Mouse (Mus musculus): ENCODE measurements around the gene Myh2. TPM values are rescaled to one million over a fixed set of nuclear protein-coding genes. Genes with fewer than 3 reads are reported as not detected.

Gene Myh2
- polyA plus RNA-seq (2016; fragmentation: Nextera tagmentation; extraction: Ambion mirVana), result 0.05 TPM in 1 of 2 replicates, not detected in the other

- H3K4me3 ChIP-seq, result no peak within 1 kb of the TSS
- H3K4me2 ChIP-seq (replicated peaks), result no peak within 1 kb of the TSS
- ATAC-seq (ENCODE audit: low FRiP score), result no peak
- 0 out of 2 replicates have a peak, but pooled peaks cover 2% of the 10 kb centered on the region for H3K4me1 ChIP-seq
- 68% methylated on average over 14 of the region's 14 CpGs for WGBS
- no peaks in the 10 kb centered on the region for H3K27me3 ChIP-seq
- H3K27ac ChIP-seq, result no peak within 1 kb of the TSS
- H3K36me3 ChIP-seq, result no peaks in the 10 kb centered on the region
- H3K9me3 ChIP-seq (replicated peaks), result no peaks in the 10 kb centered on the region
- no peak within 1 kb of the TSS for H3K9ac ChIP-seq
Measured at GRCm38 (mm10) chr11:67170727-67171126, at the start of gene Myh2. Myh2 (plus strand) TSS chr11:67171027.

DNA sequence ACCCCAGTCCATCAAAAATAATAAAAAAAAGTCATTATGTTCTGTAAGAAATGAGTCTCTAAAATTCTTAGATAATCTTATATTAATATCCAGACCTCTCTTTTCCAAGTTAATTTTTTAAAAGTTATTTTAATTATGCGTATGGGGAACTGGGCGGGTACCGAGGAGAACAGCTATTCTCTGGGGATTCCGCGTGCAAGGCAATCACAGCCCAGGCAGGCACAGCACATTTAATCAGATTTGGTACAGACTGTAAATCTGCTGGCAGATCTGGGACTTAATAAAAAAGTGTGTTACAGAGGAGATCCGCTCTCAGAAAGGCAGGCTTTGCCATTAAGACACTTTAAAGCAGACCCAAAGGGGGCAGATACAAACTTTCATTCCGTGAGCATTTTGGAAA is 45.9 kb upstream of the Myh2 start:
- H3K27ac ChIP-seq, result no peak overlapping the region
- H3K9ac ChIP-seq, result no peak overlapping the region
- no peak overlapping the region for H3K4me3 ChIP-seq
- 0 out of 2 replicates have a peak, but pooled peaks cover 6% of the 10 kb centered on the region for H3K4me1 ChIP-seq
- ATAC-seq (ENCODE audit: low FRiP score), result no peak
- H3K9me3 ChIP-seq (replicated peaks), result no peaks in the 10 kb centered on the region
- no peak overlapping the region for H3K4me2 ChIP-seq (replicated peaks)
- 74% methylated on average over 7 of the region's 7 CpGs for WGBS
- H3K27me3 ChIP-seq, result no peaks in the 10 kb centered on the region
- no peaks in the 10 kb centered on the region for H3K36me3 ChIP-seq

DNA sequence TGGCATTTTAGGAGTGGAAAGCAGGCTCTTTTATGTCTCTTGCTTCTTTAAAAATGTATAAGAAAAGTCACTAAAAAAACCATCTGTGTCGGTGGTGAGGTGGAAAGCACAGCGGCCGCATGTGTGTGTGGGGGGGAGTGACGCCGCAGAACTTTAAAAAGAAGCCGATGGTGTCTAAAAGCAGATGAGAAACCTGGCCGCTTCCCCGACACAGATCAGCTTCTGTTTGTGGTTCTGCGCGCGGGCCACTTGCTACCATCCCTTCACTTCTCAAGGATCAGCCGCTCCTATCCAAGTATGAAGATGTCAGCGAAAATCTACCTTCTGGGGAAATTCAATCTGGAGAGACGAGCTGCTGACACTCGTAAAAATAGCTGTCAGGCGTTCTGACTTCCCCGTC is 45.5 kb upstream of the Myh2 start:
- H3K36me3 ChIP-seq, result no peaks in the 10 kb centered on the region
- 80% methylated on average over 17 of the region's 17 CpGs for WGBS
- H3K27ac ChIP-seq, result no peak overlapping the region
- no peak overlapping the region for H3K4me3 ChIP-seq
- no peak overlapping the region for H3K9ac ChIP-seq
- ATAC-seq (ENCODE audit: low FRiP score), result no peak
- 0 out of 2 replicates have a peak, but pooled peaks cover 2% of the 10 kb centered on the region for H3K4me1 ChIP-seq
- H3K9me3 ChIP-seq (replicated peaks), result no peaks in the 10 kb centered on the region
- H3K4me2 ChIP-seq (replicated peaks), result no peak overlapping the region
- H3K27me3 ChIP-seq, result no peaks in the 10 kb centered on the region

DNA sequence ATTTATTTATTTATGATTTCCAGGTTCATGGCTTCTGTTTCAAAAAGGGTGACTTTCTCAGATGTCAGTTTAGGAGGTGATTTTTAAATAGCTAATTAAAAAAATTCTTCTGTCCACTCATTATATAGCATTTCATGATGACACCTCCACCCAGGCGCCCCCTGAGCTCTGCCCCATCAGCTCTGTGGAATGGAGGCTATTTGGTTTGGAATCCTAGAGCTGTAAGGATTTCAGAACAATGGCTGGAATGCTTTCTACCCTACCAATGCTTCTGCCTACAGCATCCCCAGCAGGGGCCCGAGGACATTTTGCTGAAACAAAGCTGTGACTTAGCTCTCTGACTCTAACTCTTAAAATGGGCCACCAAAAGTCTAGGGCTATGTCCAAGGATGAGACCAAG is 37.3 kb upstream of the Myh2 start:
- Histone ChIP-seq H3K36me3 (no peaks in the 10 kb centered on the region), H3K4me2 (replicated peaks) (no peak overlapping the region), H3K27me3 (no peaks in the 10 kb centered on the region), H3K9ac (no peak overlapping the region), H3K4me3 (no peak overlapping the region), H3K9me3 (replicated peaks) (no peaks in the 10 kb centered on the region), H3K4me1 (no peaks in the 10 kb centered on the region), H3K27ac (no peak overlapping the region)
- WGBS, result 68% methylated on average over 2 of the region's 2 CpGs
- no peak for ATAC-seq (ENCODE audit: low FRiP score)

- no peak overlapping the region for H3K9ac ChIP-seq
- no peak overlapping the region for H3K27ac ChIP-seq
- WGBS, result 75% methylated on average over 6 of the region's 6 CpGs
- no peaks in the 10 kb centered on the region for H3K27me3 ChIP-seq
- H3K4me1 ChIP-seq, result no peaks in the 10 kb centered on the region
- no peaks in the 10 kb centered on the region for H3K36me3 ChIP-seq
- ATAC-seq (ENCODE audit: low FRiP score), result no peak
- H3K9me3 ChIP-seq (replicated peaks), result no peaks in the 10 kb centered on the region
- no peak overlapping the region for H3K4me2 ChIP-seq (replicated peaks)
- no peak overlapping the region for H3K4me3 ChIP-seq
Measured at GRCm38 (mm10) chr11:67134654-67135053, 36.2 kb upstream of the Myh2 start.

DNA sequence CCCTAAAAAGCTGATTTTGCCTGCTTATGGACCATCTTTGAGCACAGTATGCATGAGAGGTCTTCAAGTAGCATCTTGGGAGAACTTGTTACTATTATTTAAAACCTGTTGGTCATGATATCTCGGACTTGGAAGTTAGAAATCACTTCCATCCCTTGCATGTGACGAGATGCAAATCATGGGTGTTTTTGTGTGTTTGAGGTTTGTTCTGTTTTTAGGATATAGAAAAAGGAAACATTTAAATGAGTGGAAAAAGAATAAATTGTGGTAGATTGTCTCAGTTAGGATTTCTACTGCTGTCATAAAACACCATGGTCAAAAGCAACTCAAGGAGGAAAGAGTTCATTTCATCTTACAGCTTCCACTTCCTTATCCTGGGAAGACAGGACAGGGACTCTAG is 35.3 kb upstream of the Myh2 start:
- no peaks in the 10 kb centered on the region for H3K9me3 ChIP-seq (replicated peaks)
- ATAC-seq (ENCODE audit: low FRiP score), result no peak
- H3K36me3 ChIP-seq, result no peaks in the 10 kb centered on the region
- H3K4me3 ChIP-seq, result no peak overlapping the region
- H3K27me3 ChIP-seq, result no peaks in the 10 kb centered on the region
- no peak overlapping the region for H3K4me2 ChIP-seq (replicated peaks)
- 87% methylated on average over 2 of the region's 2 CpGs for WGBS
- no peak overlapping the region for H3K27ac ChIP-seq
- H3K4me1 ChIP-seq, result no peaks in the 10 kb centered on the region
- no peak overlapping the region for H3K9ac ChIP-seq

- no peaks in the 10 kb centered on the region for H3K9me3 ChIP-seq (replicated peaks)
- H3K36me3 ChIP-seq, result no peaks in the 10 kb centered on the region
- H3K27me3 ChIP-seq, result no peaks in the 10 kb centered on the region
- ATAC-seq (ENCODE audit: low FRiP score), result no peak
- no peak overlapping the region for H3K9ac ChIP-seq
- no peak overlapping the region for H3K4me3 ChIP-seq
- no peaks in the 10 kb centered on the region for H3K4me1 ChIP-seq
- no peak overlapping the region for H3K4me2 ChIP-seq (replicated peaks)
- 81% methylated on average over 8 of the region's 8 CpGs for WGBS
- H3K27ac ChIP-seq, result no peak overlapping the region
Measured at GRCm38 (mm10) chr11:67139556-67139955, 31.3 kb upstream of the Myh2 start.

GRCm38 (mm10) chr11:67140175-67140574 is 30.7 kb upstream of the Myh2 start:
- H3K9me3 ChIP-seq (replicated peaks), result no peaks in the 10 kb centered on the region
- H3K9ac ChIP-seq, result no peak overlapping the region
- H3K27me3 ChIP-seq, result no peaks in the 10 kb centered on the region
- 81% methylated on average over 5 of the region's 5 CpGs for WGBS
- no peak for ATAC-seq (ENCODE audit: low FRiP score)
- H3K27ac ChIP-seq, result no peak overlapping the region
- H3K4me1 ChIP-seq, result no peaks in the 10 kb centered on the region
- H3K4me2 ChIP-seq (replicated peaks), result no peak overlapping the region
- H3K36me3 ChIP-seq, result no peaks in the 10 kb centered on the region
- H3K4me3 ChIP-seq, result no peak overlapping the region

- Histone ChIP-seq H3K4me1 (no peaks in the 10 kb centered on the region), H3K4me3 (no peak overlapping the region), H3K4me2 (replicated peaks) (no peak overlapping the region), H3K9ac (no peak overlapping the region), H3K27me3 (no peaks in the 10 kb centered on the region), H3K36me3 (no peaks in the 10 kb centered on the region), H3K9me3 (replicated peaks) (no peaks in the 10 kb centered on the region), H3K27ac (no peak overlapping the region)
- WGBS, result 86% methylated on average over 6 of the region's 6 CpGs
- ATAC-seq (ENCODE audit: low FRiP score), result no peak
Measured at GRCm38 (mm10) chr11:67141031-67141430, 29.8 kb upstream of the Myh2 start.

DNA sequence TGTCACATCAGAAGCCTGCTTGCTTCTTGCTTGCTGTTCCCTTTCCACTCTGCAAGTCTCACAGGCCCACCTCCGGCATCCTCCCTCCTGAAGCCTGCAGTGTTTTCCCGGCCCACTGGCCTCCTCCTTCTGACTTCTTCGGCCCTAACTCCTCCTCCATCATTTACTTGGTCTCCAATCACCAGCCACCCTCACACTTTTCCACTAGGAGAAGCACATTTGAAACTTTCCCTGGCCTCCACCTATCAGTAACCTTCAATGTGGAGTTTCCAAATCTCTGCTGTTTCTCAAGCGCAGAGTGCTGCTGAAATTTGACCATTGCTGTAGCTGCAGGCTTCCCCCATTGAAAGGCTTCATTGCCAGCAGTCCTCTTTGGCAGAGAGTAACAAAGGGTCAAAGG is 28.8 kb upstream of the Myh2 start:
- H3K4me3 ChIP-seq, result no peak overlapping the region
- WGBS, result 68% methylated on average over 4 of the region's 4 CpGs
- no peaks in the 10 kb centered on the region for H3K27me3 ChIP-seq
- H3K36me3 ChIP-seq, result no peaks in the 10 kb centered on the region
- no peak overlapping the region for H3K9ac ChIP-seq
- ATAC-seq (ENCODE audit: low FRiP score), result no peak
- H3K9me3 ChIP-seq (replicated peaks), result no peaks in the 10 kb centered on the region
- no peak overlapping the region for H3K27ac ChIP-seq
- H3K4me1 ChIP-seq, result no peaks in the 10 kb centered on the region
- no peak overlapping the region for H3K4me2 ChIP-seq (replicated peaks)

- Histone ChIP-seq H3K4me1 (no peaks in the 10 kb centered on the region), H3K27ac (no peak overlapping the region), H3K4me2 (replicated peaks) (no peak overlapping the region), H3K9me3 (replicated peaks) (no peaks in the 10 kb centered on the region), H3K4me3 (no peak overlapping the region), H3K36me3 (no peaks in the 10 kb centered on the region), H3K27me3 (no peaks in the 10 kb centered on the region), H3K9ac (no peak overlapping the region)
- 87% methylated on average over 5 of the region's 5 CpGs for WGBS
- ATAC-seq (ENCODE audit: low FRiP score), result no peak
Measured at GRCm38 (mm10) chr11:67143065-67143464, 27.8 kb upstream of the Myh2 start.

DNA sequence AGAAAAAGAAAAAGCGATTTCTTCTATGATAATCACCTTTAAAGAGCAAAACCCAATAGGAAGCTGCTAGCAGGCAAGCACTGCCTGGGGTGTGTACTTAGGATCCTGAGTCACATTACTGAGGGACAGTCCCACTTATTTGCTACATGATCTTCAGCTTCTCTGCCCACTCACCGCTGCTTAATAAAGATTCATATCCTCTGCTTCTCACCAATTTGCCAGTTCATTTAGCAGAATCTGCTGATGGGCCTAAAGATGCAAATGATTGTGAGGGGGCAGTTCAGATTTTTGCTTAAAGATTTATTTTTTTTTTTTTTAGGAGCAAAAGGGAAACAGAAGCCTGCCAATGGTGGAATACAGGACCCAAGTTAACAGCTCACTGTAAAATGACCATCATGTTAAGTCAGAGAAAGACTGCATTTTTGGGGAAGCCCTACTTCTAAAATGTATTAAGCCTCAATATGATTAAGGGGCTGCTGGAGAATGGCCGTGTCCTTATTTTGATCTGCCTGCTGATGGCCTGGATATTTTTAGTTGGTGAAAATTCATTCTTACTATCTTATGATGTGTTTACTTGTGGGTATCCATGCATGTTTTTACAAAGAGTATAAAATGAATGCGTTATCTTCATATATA is 26.8 kb upstream of the Myh2 start:
- H3K9me3 ChIP-seq (replicated peaks), result no peaks in the 10 kb centered on the region
- no peak overlapping the region for H3K4me3 ChIP-seq
- no peak overlapping the region for H3K9ac ChIP-seq
- 89% methylated on average over 4 of the region's 4 CpGs for WGBS
- no peaks in the 10 kb centered on the region for H3K36me3 ChIP-seq
- no peaks in the 10 kb centered on the region for H3K27me3 ChIP-seq
- no peak overlapping the region for H3K4me2 ChIP-seq (replicated peaks)
- H3K27ac ChIP-seq, result no peak overlapping the region
- H3K4me1 ChIP-seq, result no peaks in the 10 kb centered on the region
- ATAC-seq (ENCODE audit: low FRiP score), result no peak

DNA sequence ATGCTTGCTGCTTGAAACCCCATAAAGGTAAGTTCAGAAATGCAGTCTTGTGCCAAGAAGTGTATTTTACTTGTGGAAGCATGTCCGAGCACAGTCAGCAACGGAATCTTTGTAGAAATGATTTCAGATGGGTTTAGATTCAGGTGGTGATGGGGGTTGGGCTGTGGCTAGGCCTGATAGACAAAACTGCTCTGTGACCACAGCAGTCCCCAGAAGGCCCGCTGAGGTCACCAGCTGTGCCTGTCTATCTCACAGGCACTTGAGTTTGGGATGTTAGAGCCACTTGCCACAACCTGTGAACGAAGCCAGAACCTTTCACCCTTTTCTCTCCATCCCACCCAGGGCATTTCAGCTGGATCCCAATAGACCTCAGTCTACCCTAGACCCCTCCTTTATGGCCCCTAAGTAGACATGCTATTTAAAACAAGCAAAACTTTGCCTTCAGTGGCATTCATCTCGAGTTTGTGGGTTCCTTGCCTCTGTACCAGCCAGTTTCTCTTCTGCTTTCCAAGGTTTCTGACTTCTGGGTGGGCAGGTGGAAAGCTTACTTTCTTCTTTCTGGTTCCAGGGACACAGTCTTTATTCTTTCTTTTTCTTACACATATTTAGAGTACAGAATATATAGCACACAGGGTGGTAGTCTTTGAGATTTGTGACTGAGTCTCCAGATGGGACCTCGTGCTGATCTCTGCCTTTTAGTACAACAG is 26.1 kb upstream of the Myh2 start:
- H3K27ac ChIP-seq, result no peak overlapping the region
- H3K4me2 ChIP-seq (replicated peaks), result no peak overlapping the region
- no peaks in the 10 kb centered on the region for H3K36me3 ChIP-seq
- no peak overlapping the region for H3K4me3 ChIP-seq
- no peaks in the 10 kb centered on the region for H3K4me1 ChIP-seq
- H3K27me3 ChIP-seq, result no peaks in the 10 kb centered on the region
- no peak for ATAC-seq (ENCODE audit: low FRiP score)
- no peaks in the 10 kb centered on the region for H3K9me3 ChIP-seq (replicated peaks)
- 65% methylated on average over 6 of the region's 6 CpGs for WGBS
- H3K9ac ChIP-seq, result no peak overlapping the region

All from hindbrain, embryonic 12.5 days (tissue).